Mouse (Mus musculus) kidney, adult 9 months (tissue): ENCODE data around the gene Senp5.
"Not testable (repeated sequence)": the region's sequence is repeated elsewhere in the genome, so short reads cannot be mapped to it uniquely, and the experiment has no call there.

Experiments
- DNase-seq: peaks from one replicate; pipeline ENCODE4 v3.0.0; 2022

The Senp5 gene

GRCm38 (mm10) chr16:32002509-32003477 is at the start of gene Senp5:
Senp5 (minus strand) TSS chr16:32003287.
- peak; percentile 94 for DNase-seq

- DNase-seq = no peak
These were observed 39.3 kb upstream of the Senp5 start for GRCm38 (mm10) chr16:32042367-32042766.

GRCm38 (mm10) chr16:32019678-32020077 is 16.6 kb upstream of the Senp5 start:
- DNase-seq = no peak

- DNase-seq = no peak
These were observed 7.2 kb upstream of the Senp5 start for GRCm38 (mm10) chr16:32010330-32010729.

DNA sequence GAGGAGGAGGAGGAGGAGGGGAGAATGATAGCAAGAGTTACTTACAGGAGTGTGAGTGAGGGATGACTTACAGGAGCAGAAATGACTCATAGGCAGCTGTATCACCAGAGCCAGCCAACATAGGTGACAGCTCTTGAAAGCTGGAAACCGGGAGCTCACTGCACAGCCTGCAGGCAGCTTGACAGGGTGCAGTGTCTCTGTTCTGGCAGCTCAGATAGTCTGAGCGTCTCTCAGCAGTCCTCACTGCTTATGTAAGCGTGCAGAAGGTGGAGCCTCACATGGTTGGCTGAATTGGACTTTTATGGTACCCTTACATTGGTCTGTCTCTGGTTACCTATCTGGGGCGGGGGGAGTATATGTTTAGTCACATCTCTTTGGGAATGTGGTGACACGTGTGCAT is 6.8 kb upstream of the Senp5 start:
- peak; percentile 26 for DNase-seq

GRCm38 (mm10) chr16:32008529-32009293 is 5.6 kb upstream of the Senp5 start:
- no peak for DNase-seq

DNA sequence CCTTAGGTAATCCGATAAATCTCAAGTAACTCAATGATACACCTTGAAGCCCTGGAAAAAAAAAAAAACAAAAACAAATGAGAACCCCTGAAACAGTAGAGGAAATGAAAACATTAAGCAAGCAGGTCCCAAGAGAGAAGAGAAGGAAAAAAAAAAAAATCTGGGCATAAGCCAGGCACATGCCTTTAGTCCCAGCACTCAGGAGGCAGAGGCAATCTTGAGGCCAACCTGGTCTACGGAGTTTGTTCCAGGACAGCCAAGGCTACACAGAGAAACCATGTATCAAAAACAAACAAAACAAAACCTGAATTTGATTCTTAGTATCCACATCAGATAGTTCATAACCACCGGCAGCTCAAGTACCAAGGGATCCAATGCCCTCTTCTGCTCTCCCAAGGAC is 1.6 kb upstream of the Senp5 start:
- no peak for DNase-seq

DNA sequence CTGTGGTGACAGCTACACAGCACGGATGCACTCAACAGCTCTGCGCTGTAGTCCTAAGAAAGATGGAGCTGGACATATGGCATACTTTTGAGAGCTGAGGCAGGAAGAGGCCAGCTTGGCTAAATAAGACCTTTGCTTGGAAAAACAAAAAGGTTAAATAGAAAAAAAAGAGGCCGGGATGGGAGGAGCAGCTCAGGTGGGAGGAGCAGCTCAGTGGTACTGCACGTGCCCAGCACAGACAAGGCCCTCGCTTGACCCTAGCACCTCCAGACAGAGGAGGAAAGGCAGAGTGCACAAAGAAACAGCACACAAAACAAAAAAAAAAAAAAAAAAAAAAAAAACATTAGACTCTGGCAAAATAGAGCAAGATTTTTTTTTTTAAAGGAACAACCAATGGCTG is 6.7 kb downstream of the Senp5 start:
- peak; percentile 36 for DNase-seq

DNA sequence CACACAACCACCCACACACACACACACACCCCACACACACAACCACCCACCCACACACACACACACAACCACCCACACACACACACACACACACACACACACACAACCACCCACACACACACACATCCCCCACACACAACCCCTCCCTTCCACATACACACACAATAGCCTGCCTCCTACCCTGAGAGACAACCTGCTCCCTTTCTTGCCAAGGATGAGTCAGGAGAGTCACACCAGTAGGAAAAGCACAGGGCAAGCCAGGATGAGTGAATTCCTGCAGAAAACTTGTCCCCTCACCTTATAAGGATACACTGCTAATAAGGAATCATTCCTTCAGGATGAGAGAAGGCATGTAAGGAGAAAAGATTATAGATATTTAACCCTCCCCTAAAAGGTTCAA is 9.1 kb downstream of the Senp5 start:
- no peak for DNase-seq

- peak; percentile 59 for DNase-seq
These were observed 9.9 kb downstream of the Senp5 start for GRCm38 (mm10) chr16:31993195-31993594.

- no peak for DNase-seq
These were observed 11.0 kb downstream of the Senp5 start for GRCm38 (mm10) chr16:31992039-31992438.

- DNase-seq = no peak
These were observed 22.1 kb downstream of the Senp5 start for GRCm38 (mm10) chr16:31980946-31981345.

GRCm38 (mm10) chr16:31979501-31979900 is 23.6 kb downstream of the Senp5 start:
- no peak for DNase-seq

DNA sequence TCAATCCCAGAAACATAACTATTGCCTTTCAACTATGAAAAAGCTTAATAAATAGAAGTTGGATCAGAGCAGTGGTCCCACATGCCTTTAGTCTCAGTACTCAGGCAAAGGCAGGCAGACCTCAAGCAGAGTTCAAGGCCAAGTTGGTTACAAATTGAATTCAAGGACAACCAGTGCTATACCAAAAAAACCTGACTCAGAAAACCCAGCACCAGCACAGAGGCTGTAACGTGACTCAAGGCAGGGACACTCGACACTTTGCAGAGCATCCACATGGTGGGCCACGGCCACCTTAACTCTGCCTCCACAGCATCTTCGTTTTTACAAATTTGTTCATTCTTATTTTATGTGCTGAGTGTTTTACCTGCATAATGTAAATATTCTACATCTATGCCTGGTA is 27.8 kb downstream of the Senp5 start:
- no peak for DNase-seq

- no peak for DNase-seq
These were observed 39.9 kb downstream of the Senp5 start for GRCm38 (mm10) chr16:31963224-31963623.

DNA sequence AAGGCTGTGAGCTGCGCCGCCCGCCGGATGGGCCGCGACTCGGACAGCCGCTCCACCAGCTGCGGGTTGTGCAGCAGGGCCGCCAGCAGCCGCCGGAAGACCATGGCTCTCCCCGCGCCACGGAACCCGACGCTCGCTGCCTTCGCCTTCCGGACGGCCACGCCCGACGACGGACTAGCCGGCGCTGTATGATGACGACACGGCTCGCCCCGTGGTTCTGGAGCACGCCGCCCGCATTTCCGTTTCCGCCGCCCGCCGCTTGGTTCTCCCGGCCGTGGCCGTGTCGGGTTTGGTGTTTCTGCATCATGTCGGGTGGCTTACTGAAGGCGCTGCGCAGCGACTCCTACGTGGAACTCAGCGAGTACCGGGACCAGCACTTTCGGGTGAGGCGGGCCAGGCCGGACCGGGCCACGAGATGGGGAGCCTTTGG is 54.7 kb downstream of the Senp5 start, which contains the start of the genes 0610012G03Rik and Ncbp2:
Gene 0610012G03Rik, minus strand, starts transcription at position 150 of the 430 bp plus-strand sequence.
Gene Ncbp2, plus strand, starts transcription at position 169 of the 430 bp plus-strand sequence.
- peak; percentile 95 for DNase-seq

GRCm38 (mm10) chr16:31947901-31948316 is 55.2 kb downstream of the Senp5 start:
- no peak for DNase-seq

DNA sequence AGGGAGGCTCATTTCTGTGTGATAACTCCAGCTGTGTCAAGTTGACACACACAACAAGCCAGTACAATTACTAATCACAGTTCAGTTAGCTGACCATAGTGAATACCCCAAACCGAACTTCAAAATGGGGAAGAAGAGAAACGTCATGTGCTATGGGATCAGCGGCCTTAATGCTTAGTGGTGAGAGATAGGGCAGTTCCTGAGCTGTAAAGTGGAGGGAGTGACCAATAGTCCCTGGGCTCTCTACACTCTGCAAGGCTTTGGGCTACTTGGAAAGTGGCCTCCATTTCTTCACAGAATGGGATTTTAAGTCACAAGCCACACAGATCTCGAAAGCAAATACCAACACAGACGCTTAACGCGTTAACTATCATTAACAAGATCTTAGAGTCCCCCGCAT is 55.8 kb downstream of the Senp5 start:
- DNase-seq = no peak

- not testable (repeated sequence) for DNase-seq
These were observed 57.1 kb downstream of the Senp5 start for GRCm38 (mm10) chr16:31945986-31946385.

DNA sequence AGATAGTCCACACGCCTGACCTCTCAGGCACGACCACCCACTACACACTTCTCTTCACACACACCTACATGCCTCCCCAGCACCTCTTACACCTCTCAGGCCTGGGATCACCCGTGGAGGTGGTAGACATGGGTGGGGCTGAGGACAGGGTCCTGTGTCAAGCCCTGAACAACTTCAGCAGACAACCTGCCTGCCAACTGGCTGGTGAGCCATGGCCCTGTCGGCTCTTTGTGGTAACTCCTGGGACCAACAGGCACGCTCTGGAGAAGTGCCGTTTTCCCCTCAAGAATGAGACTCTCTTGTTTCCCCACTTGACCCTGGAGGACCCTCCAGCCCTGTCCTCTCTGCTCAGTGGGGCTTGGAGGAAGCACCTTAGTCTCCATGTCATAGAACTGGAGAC is 57.7 kb downstream of the Senp5 start:
- no peak for DNase-seq

- DNase-seq = no peak
These were observed 58.3 kb downstream of the Senp5 start for GRCm38 (mm10) chr16:31944698-31945255.

- peak; percentile 80 for DNase-seq
These were observed 59.1 kb downstream of the Senp5 start for GRCm38 (mm10) chr16:31943980-31944379.

DNA sequence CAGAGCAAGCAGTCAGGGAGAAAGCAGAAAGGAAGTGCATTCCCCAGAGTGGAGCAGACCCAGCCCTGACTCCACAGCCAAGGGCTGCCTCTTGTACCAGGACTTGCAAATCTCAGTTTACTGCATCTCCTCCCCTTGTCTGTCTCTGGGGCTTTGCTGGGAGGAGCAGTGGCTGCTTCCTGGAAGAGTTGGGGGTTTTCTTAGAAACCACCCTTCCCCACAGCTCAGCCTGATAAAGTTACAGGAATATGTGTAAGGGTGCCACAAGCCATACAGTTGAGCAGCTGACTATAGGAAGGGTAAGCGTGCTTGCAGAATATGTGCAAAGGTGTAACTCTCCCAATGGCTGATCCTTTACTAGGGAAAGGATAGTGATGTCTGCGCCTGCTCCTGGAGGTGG is 62.5 kb downstream of the Senp5 start:
- no peak for DNase-seq
